Mouse (Mus musculus): Measurements from ENCODE around the gene Zdhhc18.

The Zdhhc18 gene

DNA sequence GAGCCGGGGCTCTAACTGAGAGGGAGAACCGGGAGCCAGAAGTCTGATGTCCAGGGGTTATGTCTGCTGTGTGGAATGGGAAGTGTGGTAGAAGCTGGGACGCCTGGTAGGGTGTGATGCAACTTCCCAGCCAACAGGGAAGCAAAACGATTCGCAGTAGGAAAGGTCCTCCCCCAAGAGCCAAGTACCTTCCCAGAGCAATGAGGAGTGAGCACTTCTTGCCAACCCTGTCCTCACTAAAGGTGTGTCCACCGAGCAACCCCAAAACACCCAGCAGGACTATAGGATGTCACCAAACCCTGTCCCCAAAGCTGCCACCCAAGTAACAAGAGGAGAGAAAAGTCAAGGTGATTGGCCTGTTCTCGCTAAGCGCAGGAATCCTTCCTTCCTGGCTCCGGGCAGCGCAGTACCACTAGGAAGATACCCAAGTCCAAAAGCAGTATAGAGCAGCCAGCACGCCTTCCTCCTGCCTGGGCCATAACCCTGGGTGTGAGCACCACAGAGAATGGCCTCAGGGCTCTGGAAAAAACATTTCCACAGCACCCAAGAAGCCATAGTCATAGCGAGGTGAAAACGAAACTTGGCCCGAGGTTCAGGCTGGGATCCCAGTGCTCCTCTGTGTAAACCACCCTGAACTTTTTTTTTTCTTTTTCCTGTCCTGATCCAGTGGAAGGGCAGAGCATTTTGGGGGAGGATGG is 18.7 kb downstream of the Zdhhc18 start:
- in situ Hi-C loops (cut with MboI): no loop called here

DNA sequence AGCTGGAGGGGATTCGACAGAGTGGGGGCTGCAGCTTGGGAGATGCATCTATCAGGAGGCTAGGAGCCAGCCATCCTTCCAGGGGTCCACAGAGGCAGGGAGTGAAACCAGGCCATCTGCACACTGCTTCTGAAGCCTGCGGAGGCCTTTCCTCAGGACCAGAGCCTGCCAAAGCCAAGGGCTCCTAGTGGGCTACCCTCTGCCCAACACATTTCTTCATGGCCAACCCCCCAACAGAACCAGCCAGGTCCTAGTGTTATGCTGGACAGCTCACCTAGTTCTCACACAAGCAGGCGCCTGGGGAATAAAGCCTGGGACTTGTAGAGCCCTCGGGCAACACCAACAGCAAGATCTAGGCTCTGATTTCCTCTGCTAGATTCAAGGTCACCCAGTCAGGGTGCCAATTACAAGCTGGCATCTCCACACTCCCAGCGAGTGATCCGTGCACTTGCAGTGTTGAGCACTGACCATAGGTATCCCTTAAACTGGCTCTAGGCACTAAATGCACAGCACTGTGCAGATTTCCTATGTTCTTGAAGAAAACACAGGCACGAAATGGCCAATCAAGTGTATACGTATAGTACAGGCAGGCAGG is 19.5 kb downstream of the Zdhhc18 start:
- in situ Hi-C loops (cut with MboI): no loop called here

DNA sequence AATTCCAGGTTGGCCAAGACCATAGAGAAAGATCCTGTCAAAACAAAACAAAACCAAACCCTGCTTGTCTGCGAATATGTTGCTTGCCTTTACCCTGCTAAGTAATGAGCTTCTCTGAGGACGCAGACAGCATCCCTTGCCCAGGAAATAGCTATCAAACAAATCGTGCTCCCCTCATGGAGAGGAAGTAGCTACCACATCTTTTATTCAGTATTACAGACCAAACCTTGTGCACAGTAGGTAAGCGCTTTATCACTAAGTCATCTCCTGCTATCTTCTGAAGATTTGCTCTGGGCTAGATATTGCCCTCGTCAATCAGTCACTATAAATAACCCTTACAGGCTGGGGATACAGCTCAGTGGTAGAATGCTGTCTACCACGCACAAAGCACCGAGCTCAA is 20.8 kb downstream of the Zdhhc18 start:
- in situ Hi-C loops (cut with MboI): no loop called here

DNA sequence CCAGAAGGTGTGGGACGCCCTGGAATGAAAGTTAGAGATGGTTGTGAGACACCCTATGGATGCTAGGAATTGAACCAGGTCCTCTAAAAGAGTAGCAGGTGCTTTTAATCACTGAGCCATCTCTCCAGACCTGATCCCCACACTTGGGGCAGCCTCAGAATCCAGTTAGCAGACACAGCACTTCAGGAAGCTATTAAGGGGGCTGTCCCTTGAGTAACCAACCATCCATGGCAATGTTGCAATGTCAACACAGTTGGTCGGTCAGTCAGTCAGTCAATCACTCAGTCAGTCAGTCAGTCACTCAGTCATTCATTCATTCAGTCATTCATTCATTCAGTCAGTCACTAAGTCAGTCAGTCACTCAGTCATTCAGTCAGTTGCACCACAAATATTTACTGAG is 21.4 kb downstream of the Zdhhc18 start:
- in situ Hi-C loops (cut with MboI): no loop called here

DNA sequence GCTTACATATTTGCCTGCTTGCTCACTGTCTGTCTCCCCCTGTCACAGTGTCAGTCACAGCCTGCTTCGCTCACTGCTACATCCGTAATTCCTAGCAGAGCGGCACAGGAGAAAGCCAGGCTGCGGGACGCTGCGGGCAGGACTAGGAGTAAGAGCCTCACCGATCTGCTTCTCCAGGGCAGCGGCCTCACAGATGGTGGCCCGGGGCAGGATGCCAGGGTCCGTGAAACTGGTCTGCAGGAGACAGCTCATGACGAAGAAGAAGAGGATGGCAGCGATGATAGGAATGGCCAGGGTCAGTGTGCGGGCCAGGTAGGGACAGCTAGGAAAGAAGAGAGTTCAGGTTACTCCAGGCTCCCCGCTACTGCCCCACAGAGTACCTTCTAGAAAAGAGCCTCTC is 22.9 kb downstream of the Zdhhc18 start:
- in situ Hi-C loops (cut with MboI): no loop called here

DNA sequence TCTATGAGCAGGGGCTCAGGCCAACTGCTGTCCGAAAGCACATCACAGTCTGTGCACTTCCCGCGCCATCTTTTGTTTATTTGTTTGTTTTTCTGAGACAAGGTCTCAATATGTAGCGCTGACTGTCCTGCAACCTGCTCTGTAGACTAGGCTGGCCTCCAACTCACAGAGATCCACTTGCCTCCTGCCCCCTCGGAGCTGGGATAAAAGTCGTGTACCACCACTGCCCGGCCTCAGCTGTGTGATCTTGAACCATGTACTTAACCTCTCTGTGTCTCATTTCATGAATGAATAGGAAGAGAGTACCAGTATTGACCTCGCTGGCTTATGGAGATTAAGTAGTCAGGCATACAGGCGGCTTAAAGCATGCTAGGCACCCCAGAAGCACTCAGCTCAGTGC is 23.3 kb downstream of the Zdhhc18 start:
- in situ Hi-C loops (cut with MboI): no loop called here

DNA sequence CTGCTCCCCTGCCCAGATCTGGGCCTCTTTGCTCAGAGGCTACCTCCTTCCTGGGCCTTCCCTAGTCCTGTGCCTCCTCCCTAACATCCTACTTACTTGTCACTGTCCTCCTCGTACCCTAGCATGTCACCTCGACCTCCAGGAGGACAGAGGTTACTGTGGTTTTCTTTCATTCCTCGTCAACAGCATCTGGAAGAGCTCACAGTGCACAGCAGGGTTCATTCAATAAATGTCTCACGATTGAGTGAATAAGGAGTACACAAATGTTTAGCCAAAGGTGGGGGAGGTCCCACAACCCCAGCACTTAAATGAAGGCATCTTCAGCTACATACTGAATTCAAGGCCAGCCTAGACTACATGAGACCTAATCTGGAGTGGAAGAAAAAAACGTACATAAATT is 23.7 kb downstream of the Zdhhc18 start:
- in situ Hi-C loops (cut with MboI): no loop called here

DNA sequence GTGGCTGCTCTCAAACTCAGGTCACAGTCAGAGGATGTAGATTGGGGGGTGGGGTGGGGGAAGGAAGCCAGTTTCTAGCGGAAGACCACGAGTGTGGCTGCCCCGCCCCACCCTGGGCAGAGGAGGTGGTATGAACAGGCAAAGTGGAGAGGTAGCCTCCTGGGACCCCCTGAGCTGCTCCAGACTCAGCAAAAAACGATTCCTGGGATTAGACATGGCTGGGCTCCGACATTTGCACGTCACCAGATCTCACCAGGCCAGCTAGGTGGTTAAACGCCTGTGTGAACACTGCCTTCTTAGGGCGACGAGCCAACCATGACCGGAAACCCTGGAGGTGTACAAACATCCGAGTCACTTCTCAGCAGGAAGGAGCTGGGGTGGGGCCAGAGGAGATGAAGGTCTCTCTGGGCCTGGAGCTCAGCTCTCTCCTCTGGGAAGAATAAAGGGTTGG is 24.3 kb downstream of the Zdhhc18 start:
- in situ Hi-C loops (cut with MboI): no loop called here

DNA sequence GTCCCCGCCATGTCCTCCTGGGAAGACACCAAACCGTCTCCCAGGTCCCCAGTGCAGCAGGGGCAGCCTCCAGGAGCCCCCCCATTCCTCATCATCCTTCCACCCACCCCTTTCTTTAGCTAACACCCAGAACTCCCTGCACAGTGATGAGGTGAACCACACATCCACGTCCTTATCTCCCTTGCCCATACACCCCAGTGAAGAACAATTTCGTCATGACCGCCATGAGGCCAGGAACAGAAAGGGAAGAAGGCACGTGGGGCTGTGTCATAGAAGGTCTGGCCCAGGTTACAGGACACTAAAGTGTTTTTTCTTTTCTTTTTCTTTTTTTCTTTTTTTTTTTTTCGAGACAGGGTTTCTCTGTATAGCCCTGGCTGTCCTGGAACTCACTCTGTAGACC is 25.1 kb downstream of the Zdhhc18 start:
- in situ Hi-C loops (cut with MboI): no loop called here

DNA sequence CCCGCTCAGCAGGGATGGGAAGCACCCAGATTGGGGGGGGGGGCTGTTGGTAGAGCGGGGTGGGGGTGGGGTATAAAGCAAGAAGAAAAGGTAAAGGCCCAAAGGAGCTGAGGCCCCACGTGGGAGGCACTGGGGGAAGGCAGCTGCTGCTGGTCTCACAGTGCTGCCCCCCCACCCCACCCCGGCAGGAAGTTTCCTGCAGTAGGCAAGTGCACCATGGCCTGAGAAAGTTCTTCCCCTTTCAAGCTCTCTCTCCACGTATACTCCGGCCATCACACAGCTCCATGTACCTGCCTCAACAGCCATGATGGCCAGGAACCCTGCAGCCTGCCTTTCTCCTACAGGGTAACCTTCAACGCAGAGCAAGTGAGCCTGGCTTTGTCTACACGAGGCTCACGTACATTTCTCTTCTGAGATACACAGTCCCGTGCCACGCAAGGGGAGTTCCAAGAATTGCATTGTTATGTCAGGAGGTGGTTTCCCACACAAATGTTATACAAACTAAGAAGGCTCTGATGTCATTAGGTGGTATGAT is 27.7 kb downstream of the Zdhhc18 start:
- in situ Hi-C loops (cut with MboI): no loop called here

DNA sequence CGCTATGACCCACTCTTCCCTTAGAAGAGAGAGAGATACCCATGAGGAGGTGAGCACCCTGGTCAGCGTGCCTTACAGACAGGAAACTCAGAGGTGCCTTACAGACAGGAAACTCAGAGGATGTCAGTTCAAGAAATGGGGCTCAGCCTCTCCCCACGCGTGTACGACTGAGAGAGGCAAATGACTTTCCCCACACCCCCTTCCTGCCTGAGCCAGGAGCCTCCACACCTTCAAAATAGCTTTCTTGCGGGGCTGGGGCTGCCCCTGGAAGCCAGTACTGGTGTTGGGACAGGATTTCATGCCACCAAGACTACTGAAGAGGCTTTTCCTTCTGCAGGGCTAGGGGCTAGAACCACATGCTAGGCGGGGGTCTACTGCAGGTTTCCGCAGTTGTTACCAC is 29.3 kb downstream of the Zdhhc18 start:
- in situ Hi-C loops (cut with MboI): no loop called here

DNA sequence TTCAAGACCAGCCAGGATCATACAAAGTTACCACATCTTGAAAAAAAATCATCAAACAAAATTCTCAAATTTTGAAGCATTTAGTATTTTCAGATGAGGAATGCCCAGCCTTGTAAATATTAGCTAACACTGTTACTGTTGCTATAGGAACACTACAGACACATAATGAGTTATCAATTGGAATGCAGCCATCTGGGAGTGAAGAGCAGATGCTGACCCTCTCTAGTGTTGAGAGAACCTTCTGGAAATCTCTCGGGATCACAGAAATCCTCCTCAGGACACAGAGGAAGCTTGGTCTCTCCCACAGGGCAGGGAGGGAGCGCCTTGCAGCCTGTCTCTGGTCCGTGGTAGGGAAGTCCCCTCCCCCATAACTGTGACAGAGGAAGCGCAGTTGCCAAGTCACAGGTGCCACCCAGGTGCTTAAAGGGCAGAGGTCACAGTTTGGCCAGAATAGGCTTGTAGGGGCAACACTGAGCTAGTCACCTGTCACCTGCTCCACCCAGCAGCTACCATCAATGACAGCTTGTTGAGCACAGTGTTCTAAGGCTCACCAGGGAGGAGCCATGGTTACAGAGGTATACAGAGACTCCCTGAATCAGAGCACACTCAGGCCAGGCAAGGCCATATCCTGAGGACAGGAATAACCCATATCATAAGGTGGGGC is 30.3 kb downstream of the Zdhhc18 start:
- in situ Hi-C loops (cut with MboI): no loop called here

DNA sequence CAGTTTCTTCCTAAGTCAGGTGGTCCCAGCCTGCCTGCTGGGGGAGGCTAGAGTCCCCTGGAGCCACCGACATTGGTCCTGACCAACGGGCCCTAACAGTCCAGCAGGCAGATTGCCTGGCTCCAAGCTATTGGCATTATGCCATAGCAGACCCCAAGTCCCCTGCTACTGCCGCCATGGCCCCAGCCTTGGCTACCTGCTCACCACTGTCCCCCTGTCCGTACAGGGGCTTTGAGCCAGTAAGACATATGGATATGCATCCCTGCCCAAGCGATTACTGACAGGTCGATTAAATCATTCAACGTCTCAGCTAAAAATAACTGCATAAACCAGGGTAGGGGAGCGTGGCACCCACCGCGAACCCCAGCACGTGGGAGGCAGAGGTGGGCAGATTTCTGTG is 32.0 kb downstream of the Zdhhc18 start:
- in situ Hi-C loops (cut with MboI): no loop called here

DNA sequence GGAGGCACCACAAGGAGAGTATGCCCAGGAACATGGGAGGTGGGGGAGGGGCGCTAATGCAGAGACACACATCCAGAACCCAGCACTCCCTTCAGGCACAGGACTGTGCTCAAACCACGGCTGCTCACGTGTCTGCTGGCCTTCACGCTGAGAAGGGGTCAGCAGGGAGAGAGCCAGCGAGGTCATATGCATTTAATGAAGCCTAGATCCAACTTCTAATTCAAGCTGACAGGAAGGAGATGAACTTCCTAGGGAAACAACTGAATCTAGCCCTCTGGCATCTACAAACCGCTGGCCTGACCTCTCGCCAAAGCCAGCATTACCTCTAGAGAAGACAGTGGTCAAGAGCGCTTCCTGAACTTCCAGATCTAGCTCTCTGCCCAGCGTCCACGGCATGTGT is 34.5 kb downstream of the Zdhhc18 start:
- in situ Hi-C loops (cut with MboI): no loop called here

DNA sequence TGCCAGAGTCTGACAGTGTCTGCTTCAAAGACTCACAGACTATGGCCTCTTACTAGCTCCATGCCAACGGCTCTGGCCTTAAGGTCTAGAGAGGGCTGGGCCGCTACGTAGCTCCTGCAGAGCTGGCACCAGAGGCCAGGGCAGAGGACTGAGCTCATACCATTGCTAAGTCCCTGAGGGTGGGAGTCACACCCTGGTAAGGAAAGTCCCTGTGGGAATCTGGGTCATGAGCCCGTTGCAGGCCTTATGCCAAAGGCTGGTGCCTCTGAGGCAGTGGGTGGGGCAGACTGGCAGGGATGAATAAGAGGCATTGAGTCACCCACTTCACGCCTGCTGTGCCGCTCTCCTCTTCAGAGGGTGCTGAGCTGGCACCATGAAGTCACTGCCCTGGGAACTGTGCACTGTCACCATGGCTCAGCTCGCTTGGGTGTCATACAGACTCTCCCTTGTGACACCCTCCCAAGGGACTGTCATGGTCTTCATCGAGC is 35.6 kb downstream of the Zdhhc18 start:
- in situ Hi-C loops (cut with MboI): no loop called here

DNA sequence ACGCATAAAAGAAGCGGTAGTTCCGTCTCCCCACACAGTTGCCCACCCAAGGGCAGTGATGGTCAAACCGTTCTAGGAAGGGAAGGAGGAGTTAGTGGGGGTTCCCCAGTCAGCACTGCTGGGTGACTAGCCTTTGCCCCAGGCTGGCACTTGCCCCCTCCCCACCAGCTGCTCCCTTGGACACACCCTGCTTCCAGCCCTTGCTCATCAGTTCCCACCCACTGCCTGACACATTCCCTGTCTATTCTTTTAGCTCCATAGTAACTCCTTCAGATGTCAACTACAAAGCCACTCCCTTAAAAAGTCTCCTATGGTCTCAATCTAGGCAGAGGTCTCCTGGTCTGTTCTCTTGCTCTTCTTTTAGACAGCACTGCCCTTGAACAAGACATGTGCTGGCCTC is 36.1 kb downstream of the Zdhhc18 start:
- in situ Hi-C loops (cut with MboI): no loop called here

DNA sequence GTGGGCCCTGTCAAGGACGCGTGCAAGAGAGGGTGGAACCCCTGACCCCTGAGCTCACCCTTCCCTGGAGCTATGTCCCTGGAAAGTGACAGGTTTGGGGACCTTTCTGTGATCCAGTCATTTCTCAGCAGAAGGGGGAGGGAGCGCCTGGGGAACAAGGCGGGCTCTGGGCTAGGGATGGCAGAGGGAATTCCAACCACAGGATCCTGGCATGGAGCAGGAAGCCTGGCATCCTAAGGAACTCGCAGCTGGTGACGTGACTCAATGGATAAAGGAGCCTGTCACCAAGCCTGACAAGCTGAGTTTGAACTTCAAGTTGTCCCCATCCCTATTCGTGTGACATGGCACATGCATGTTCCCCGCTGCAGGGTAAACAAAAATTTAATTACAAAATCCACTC is 36.9 kb downstream of the Zdhhc18 start:
- in situ Hi-C loops (cut with MboI): no loop called here

DNA sequence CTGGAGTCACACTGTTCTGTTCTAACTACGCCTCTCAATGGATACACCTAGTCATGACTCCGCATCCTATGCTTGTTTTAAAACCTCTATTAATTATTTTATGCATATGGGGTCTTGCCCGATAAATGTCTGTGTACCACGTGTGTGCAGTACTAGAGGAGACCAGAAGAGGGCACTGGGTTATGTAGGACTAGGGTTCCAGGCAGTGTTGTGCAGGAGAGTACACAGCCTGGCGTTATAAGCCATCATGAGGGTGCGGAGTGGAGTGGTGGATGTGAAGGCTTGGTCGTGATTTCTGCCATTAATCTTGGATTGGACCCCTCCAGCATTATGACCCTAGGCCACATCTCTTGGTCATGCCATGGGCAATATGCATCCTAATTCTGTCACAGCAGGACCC is 37.5 kb downstream of the Zdhhc18 start:
- in situ Hi-C loops (cut with MboI): no loop called here

DNA sequence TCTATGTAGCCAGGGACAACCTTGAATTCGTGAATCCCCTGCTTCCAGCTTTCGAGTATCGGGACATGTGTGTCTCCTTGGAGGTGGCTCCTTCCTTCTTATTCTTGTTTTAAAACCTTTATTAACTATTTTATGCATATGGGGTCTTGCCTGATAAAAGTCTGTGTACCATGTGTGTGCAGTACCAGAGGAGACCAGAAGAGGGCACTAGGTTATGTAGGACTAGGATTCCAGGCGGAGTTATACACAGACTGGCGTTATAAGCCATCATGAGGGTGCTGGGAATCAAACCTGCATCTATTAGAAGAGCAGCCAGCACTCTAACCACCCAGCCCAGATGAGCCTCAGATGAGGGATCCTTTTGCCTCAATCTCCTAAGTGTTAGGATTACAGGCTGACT is 38.1 kb downstream of the Zdhhc18 start:
- in situ Hi-C loops (cut with MboI): no loop called here

DNA sequence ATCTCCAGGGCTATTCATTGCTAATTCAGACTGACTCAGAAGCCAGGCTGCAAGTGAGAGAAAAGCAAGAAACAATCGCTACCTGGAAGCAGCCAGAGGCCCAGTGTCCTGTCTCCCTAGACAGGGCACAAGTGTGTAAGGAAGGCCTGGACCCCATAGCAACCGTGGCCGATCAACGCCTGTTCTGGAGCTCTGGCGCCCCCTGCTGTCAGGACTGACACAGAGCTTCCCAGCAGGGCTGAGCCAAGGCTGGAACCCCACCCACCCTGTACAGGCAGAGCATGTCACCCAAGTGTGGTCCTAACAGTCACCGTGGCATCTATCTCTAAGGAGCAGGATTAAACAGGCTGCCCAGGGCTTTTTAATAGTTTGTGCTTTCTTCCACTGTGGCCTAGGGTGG is 40.2 kb downstream of the Zdhhc18 start:
- in situ Hi-C loops (cut with MboI): no loop called here

DNA sequence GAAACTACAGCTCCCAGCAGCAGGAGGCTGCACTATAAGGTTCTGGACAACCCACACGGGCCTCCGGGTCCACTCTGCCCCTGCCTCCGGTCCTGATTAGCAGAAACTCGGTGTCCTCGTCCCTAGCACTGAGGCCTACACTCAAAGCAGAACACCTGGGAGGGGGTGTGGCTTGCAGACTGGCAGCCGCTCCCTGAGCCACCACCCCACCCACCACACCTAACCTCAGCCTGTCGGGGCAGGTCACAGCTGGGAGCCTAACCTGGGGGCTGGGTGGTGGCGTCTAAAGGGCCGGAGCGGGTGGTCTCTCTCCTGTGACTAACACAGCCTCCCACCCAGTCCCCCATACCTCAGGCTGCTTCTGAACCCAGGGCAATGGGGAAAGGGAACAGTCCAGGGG is 42.7 kb downstream of the Zdhhc18 start:
- in situ Hi-C loops (cut with MboI): no loop called here

DNA sequence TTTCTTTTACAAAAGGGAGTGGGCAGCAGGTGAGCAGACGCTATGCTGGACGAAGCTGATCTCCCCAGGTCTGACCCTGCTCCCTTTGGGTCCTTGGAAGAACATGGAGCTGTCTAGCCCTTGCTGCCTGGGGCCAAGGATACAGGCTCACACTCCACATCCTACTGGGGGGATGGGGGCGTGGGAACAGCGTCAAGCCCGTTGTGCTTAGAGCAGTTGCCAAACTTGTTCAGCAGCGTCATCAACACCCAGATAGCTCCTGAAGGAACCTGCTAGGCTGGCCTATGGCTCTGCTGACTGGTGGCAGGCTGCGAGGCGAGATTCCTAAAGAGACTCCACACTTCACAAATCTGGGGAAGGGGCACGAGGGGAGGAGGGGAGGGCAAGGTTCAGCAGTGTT is 44.6 kb downstream of the Zdhhc18 start:
- in situ Hi-C loops (cut with MboI): no loop called here

DNA sequence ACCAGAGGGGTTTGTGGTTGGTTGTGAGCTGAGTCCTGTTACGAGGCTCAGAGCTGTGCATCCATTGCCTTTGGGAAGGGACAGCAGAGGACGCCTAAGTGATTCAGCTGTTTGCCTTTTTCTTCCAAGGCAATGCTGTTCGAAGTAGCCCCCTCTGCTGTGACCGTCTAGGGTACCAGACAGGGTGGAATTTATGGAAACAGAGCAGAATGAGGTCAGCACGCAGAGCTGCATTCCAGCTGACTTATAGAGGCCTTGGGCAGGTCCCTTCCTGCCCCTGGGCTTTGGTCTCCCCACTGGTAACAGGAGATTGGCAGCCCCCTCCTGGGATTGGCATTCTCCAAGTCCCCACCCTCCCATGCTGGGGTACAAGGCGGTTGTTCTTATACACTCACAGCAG is 45.1 kb downstream of the Zdhhc18 start:
- in situ Hi-C loops (cut with MboI): no loop called here

Measured in mature B cell (primary cell).